Mouse (Mus musculus) left cerebral cortex, postnatal 14 days (tissue): Measurements from ENCODE around the gene Ubald2. TPM values are rescaled to one million over a fixed set of nuclear protein-coding genes. Genes with fewer than 3 reads are reported as not detected.

Experiments used
- DNase-seq, 2 experiments: peaks; one replicate each; pipeline ENCODE4 v3.0.0; 2021 to 2022; ENCODE audit warnings: low spot score in 2 of 2, mixed read lengths in 1 of 2
- intact Hi-C: fragments of 180-260 bp; cut with DNase I; formaldehyde crosslinking; loops from one replicate; pipeline ENCODE4 v1.15.1; 2025
- total RNA-seq, 2 experiments: library from RNA; stranded (reverse); gene quantifications; 2 replicates each; pipeline ENCODE4 v1.2.3; 2021

The Ubald2 gene
- total RNA-seq, 2 experiments from 2014 or later = 30.1 to 32.0 TPM

DNA sequence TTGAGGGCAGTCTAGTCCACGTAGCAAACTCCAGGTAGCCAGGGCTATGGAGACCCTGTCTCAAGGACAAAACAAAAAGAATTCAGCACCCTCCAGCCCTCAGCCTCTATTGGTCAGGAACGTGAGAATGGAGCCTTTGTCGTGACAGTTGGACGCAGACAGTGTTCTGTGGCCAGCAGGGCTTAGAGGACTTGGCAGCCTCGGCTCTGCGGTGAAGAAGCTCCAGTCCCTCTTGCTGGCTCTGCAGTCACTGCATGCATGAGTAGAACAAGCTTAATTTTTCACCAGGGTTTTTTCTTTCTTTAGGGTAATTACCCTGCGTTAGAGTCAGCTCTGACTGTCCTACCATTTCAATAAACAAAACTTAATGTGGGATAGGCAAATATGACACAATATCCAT is 47.9 kb downstream of the Ubald2 start:
- intact Hi-C loops = no loop called here
- DNase-seq = no peak

DNA sequence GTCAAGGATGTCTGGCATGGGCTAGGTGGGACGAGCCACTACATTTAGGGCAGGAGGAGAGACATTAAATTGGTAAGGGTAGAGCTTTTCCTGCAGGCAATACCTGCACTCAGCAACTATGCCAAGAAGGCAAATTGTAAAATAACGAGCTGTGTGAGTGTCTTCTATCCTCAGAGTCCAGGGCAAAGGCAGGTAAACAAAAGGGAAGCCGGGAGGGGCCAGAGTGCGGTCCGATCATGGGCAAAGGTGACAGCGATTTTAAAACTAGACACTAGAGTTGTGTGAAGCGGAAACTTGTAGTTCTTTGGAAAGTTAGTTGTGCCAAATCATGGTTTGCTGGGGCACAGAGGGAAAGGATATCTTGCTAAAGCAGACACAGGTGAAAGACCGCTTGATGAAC is 50.4 kb downstream of the Ubald2 start:
- intact Hi-C loops = no loop called here
- no peak for DNase-seq

DNA sequence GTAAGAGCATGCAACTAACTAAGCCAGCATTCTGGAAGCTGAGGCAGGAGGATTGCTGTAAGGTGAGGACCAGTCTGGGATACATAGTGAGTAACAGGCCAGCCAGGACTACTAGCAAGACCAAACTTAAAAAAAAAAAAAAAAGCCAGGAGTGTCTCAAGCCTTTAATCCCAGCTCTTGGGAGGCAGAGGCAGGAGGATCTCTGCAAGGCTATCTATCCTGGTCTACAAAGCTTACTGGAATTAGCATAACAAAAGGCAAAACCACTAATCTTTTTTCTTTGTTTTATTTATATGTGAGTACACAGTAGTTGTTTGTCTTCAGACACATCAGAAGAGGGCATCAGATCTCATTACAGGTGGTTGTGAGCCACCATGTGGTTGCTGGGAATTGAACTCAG is 54.3 kb downstream of the Ubald2 start:
- no peak for DNase-seq
- intact Hi-C loops = no loop called here

Other genes with a start within 250 kb of the Ubald2 start
- gene Ten1, start 235.2 kb upstream of the Ubald2 start, total RNA-seq = 10 to 100 TPM; 41.5 to 44.0 TPM
- gene Acox1, start 235.0 kb upstream of the Ubald2 start, total RNA-seq = 100 to 1,000 TPM; 120 to 121 TPM
- under 1 TPM; 0.68 to 0.97 TPM for gene Evpl, start 196.0 kb upstream of the Ubald2 start, total RNA-seq
- gene Srp68, start 159.9 kb upstream of the Ubald2 start, total RNA-seq = 10 to 100 TPM; 52.0 to 56.4 TPM
- gene Galr2, start 153.2 kb upstream of the Ubald2 start, total RNA-seq = under 1 TPM in 1 of 2 experiments, not detected in 1; 0.18 TPM
- 100 to 1,000 TPM in 1 of 2 experiments, 10 to 100 TPM in 1; 92.7 to 115 TPM for gene Exoc7, start 126.9 kb upstream of the Ubald2 start, total RNA-seq
- gene Foxj1, start 98.7 kb upstream of the Ubald2 start, total RNA-seq = 1 to 10 TPM; 4.2 to 5.5 TPM
- gene Rnf157, start 21.1 kb upstream of the Ubald2 start, total RNA-seq = 100 to 1,000 TPM; 228 to 235 TPM
- not detected for gene Qrich2, start 32.1 kb downstream of the Ubald2 start, total RNA-seq
- gene Prpsap1, start 60.1 kb downstream of the Ubald2 start, total RNA-seq = 10 to 100 TPM; 70.6 to 82.9 TPM
- gene Sphk1, start 96.8 kb downstream of the Ubald2 start, total RNA-seq = 1 to 10 TPM; 4.7 to 5.9 TPM
- gene Ube2o, start 147.4 kb downstream of the Ubald2 start, total RNA-seq = 100 to 1,000 TPM; 134 to 139 TPM
- under 1 TPM; 0.34 to 0.35 TPM for gene Aanat, start 152.3 kb downstream of the Ubald2 start, total RNA-seq
- 1 to 10 TPM; 1.5 to 1.9 TPM for gene Rhbdf2, start 192.9 kb downstream of the Ubald2 start, total RNA-seq
- 1 to 10 TPM; 2.8 to 3.0 TPM for gene Prcd, start 219.4 kb downstream of the Ubald2 start, total RNA-seq
- 10 to 100 TPM; 26.7 to 34.7 TPM for gene Cygb, start 220.2 kb downstream of the Ubald2 start, total RNA-seq